Mouse (Mus musculus) small intestine, adult 2 months (tissue): ENCODE measurements around the gene Bmper. TPM values are rescaled to one million over a fixed set of nuclear protein-coding genes. Genes with fewer than 3 reads are reported as not detected.

ENCODE experiments used
- H3K27ac ChIP-seq: fragments of 200-500 bp; 2 replicates; pipeline ENCODE4 v1.5.1; 2012; ENCODE audit warnings: low read depth, low read length, control low read depth, inconsistent platforms; ENCODE audit not compliant: insufficient read depth
- H3K27me3 ChIP-seq: fragments of 200-500 bp; 2 replicates; pipeline ENCODE4 v1.6.1; 2012; ENCODE audit warnings: mild to moderate bottlenecking, moderate library complexity, low read length, inconsistent platforms; ENCODE audit not compliant: control insufficient read depth, insufficient read depth
- H3K36me3 ChIP-seq: fragments of 200-500 bp; 2 replicates; pipeline ENCODE4 v1.6.1; 2012; ENCODE audit warnings: mild to moderate bottlenecking, low read length, control low read depth, inconsistent platforms; ENCODE audit not compliant: control insufficient read depth, insufficient read depth
- H3K4me1 ChIP-seq: fragments of 200-500 bp; 2 replicates; pipeline ENCODE4 v1.6.1; 2012; ENCODE audit warnings: low read length, inconsistent platforms, mixed read lengths; ENCODE audit not compliant: control insufficient read depth, insufficient read depth, insufficient read length
- H3K4me3 ChIP-seq: fragments of 200-500 bp; 2 replicates; pipeline ENCODE4 v1.5.1; 2012; ENCODE audit warnings: low read depth, mild to moderate bottlenecking, control low read depth, inconsistent platforms, low read length, moderate library complexity
- CTCF ChIP-seq: fragments of 200-500 bp; IDR thresholded peaks from 2 replicates; pipeline ENCODE4 v1.5.1; 2012; ENCODE audit warnings: low read depth, mild to moderate bottlenecking, control low read depth, inconsistent platforms, low read length, moderate library complexity, mixed read lengths; ENCODE audit not compliant: insufficient replicate concordance, insufficient read length; ENCODE audit errors: extremely low read depth
- POLR2A ChIP-seq: fragments of 200-500 bp; IDR thresholded peaks from 2 replicates; pipeline ENCODE4 v1.6.1; 2012; ENCODE audit warnings: low read depth, mild to moderate bottlenecking, control low read depth, inconsistent platforms, low read length, moderate library complexity
- WGBS: fragments of 180-500 bp; shearing (Covaris S2); methylation state at CpG from one replicate; pipeline ENCODE4 v1.1.7; 2018; 5-methylcytosine and 5-hydroxymethylcytosine counted together
- polyA plus RNA-seq: library from polyadenylated mRNA; depleted of rRNA; stranded (reverse); fragments of >200 nt; gene quantifications from 2 replicates; pipeline ENCODE4 v1.2.3, GENCODE M21; 2012

Bmper gene
- polyA plus RNA-seq, 1 experiment = 0.22 TPM

DNA sequence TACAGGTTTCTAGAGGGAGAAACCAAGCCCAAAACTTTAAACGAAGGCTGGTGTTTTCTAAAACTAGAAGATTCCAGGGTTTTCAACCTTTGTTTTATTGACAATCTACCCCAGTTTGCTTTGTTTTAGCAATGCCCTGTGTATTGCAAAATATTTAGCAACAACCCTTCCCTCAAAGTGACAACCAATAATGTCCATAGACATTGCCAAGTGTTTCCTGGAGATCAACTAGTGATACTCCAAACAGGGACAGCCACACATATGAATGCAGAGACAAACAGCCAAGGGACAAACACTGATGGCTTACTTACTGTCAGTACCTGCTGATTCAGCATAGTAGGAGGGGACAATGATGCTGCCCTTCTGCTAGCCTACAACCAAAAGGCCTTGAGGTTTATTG is 161.0 kb downstream of the Bmper start:
- no peak for TF ChIP-seq POLR2A
- no peak for TF ChIP-seq CTCF
- H3K27me3 ChIP-seq = no peaks in the 10 kb centered on the region

DNA sequence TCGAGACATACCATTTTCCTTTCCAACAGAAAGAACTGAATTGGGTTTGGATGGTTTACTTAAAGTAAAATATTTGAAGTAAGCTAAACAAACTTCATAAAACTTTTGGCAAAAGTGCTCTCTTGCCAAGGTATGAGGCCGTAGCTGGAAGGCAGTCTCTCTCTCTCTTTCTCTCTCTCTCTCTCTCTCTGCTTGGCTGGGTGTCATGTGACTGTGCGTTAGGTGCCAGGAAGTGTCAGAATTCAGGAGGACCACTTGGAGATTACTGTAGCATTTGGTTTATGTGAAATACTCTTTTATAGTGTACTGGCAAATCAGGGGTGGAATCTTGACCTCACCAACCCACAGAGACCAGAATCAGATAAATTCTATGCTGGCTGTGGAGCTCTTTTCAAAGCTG is 162.0 kb downstream of the Bmper start:
- WGBS = 55% methylated on average over 3 of the region's 3 CpGs
- Histone ChIP-seq H3K27me3 (no peaks in the 10 kb centered on the region), H3K4me3 (no peak overlapping the region), H3K36me3 (no peaks in the 10 kb centered on the region), H3K27ac (no peak overlapping the region), H3K4me1 (no peaks in the 10 kb centered on the region)
- TF ChIP-seq POLR2A (no peak), CTCF (no peak)

More for the DNA sequence above, 161.0 kb downstream of the Bmper start:
- WGBS = 81% methylated on average over 1 of the region's 1 CpGs
- no peaks in the 10 kb centered on the region for H3K4me1 ChIP-seq
- H3K27ac ChIP-seq = no peak overlapping the region
- no peak overlapping the region for H3K4me3 ChIP-seq
- H3K36me3 ChIP-seq = no peaks in the 10 kb centered on the region

DNA sequence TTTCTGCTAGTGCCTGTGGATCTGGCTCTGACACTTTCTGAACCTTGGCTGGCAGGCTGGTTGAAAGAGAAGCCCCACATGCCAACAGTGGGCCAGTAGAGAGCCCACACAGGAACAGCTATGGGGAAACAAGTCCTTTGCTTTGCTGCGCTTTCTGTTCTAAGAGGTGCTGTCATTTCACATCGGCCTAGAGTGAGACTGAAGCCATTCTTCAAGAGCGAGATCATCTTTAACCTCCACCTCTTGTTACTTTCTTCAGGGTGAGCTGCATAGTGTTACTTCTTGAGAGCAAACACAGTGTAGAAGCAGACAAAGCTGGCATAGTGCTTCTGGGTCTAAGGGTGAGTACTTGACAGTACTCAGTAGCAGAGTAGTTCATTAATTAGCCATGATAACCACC is 163.3 kb downstream of the Bmper start:
- H3K27ac ChIP-seq = no peak overlapping the region
- WGBS = 64% methylated on average over 3 of the region's 3 CpGs
- no peaks in the 10 kb centered on the region for H3K4me1 ChIP-seq
- H3K4me3 ChIP-seq = no peak overlapping the region
- H3K36me3 ChIP-seq = no peaks in the 10 kb centered on the region
- H3K27me3 ChIP-seq = no peaks in the 10 kb centered on the region
- TF ChIP-seq POLR2A (no peak), CTCF (no peak)

- no peaks in the 10 kb centered on the region for H3K4me1 ChIP-seq
- 53% methylated on average over 3 of the region's 3 CpGs for WGBS
- H3K4me3 ChIP-seq = no peak overlapping the region
- no peak overlapping the region for H3K27ac ChIP-seq
- TF ChIP-seq CTCF = no peak
- TF ChIP-seq POLR2A = no peak
- no peaks in the 10 kb centered on the region for H3K36me3 ChIP-seq
- H3K27me3 ChIP-seq = no peaks in the 10 kb centered on the region
Observed at GRCm38 (mm10) chr9:23390118-23390517, 167.2 kb downstream of the Bmper start.

GRCm38 (mm10) chr9:23394652-23395317 is 171.9 kb downstream of the Bmper start:
- no peaks in the 10 kb centered on the region for H3K36me3 ChIP-seq
- no peak overlapping the region for H3K4me3 ChIP-seq
- WGBS = 68% methylated on average over 6 of the region's 6 CpGs
- no peak for TF ChIP-seq CTCF
- no peak for TF ChIP-seq POLR2A
- H3K4me1 ChIP-seq = no peaks in the 10 kb centered on the region
- no peaks in the 10 kb centered on the region for H3K27me3 ChIP-seq
- no peak overlapping the region for H3K27ac ChIP-seq

- Histone ChIP-seq H3K36me3 (no peaks in the 10 kb centered on the region), H3K4me1 (no peaks in the 10 kb centered on the region), H3K27ac (no peak overlapping the region), H3K27me3 (no peaks in the 10 kb centered on the region), H3K4me3 (no peak overlapping the region)
- TF ChIP-seq CTCF = no peak
- TF ChIP-seq POLR2A = no peak
- 80% methylated on average over 7 of the region's 7 CpGs for WGBS
Observed at GRCm38 (mm10) chr9:23396186-23396585, 173.3 kb downstream of the Bmper start.

DNA sequence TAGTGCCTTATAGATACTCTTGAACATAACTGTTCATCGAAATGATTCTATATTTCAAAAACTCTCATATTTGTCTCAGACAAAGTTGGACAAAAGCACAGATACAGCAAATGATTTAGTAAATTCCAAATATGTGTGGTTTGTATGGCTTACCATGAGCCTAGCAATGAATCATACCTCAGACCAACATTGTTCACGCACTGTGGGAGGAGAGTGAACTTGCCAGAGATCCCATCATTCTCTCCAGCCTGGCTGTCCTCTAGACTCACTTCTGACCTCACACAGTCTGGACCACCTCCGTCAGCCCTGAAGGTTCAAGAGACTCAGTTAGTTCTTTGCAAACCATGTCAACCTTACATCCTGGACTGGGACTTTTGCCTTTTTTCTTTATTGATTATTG is 175.0 kb downstream of the Bmper start:
- H3K27me3 ChIP-seq = no peaks in the 10 kb centered on the region

DNA sequence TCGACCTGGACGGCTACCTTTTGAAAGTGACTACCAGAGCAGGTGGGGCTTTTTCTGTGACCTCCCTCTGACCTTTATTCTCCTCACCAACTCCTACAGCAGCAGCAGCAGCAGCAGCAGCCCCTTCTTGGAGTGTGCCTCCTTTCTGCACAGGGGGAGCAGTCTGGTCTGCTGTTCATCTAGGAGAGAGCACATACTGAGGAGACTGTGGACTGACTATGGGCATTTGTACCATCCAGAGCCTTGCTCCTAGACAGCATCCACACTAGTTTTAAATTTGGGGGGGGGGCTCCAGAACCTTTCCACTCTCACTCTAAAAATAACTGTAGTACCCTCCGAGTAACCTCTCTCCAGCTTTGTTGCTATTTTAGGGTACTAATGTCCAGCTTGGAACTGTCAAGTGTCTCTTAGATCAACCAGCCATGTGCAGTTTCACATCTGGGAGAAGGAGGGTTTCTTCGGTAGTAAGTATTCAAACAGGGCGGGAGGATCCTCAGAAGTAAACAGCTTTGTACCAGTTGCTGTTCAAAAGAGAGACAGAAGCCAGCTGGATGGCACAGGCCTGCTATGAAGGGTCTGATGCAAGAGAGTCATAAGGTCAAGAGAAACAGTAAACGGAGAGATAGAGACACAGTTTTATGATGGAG is 176.9 kb downstream of the Bmper start:
- WGBS = 48% methylated on average over 6 of the region's 6 CpGs
- H3K36me3 ChIP-seq = no peaks in the 10 kb centered on the region
- no peaks in the 10 kb centered on the region for H3K4me1 ChIP-seq
- TF ChIP-seq CTCF (no peak), POLR2A (no peak)
- H3K4me3 ChIP-seq = no peak overlapping the region
- H3K27me3 ChIP-seq = no peaks in the 10 kb centered on the region
- no peak overlapping the region for H3K27ac ChIP-seq

More for the DNA sequence above, 175.0 kb downstream of the Bmper start:
- Histone ChIP-seq H3K27ac (no peak overlapping the region), H3K4me1 (no peaks in the 10 kb centered on the region), H3K4me3 (no peak overlapping the region), H3K36me3 (no peaks in the 10 kb centered on the region)
- WGBS = 89% methylated on average over 3 of the region's 3 CpGs
- TF ChIP-seq CTCF = no peak
- no peak for TF ChIP-seq POLR2A
